Mouse (Mus musculus) fat pad, adult 2 months (tissue): Measurements from ENCODE around the gene Gm11032.
"Not testable (repeated sequence)": the region's sequence is repeated elsewhere in the genome, so short reads cannot be mapped to it uniquely, and the experiment has no call there.

Experiments
- DNase-seq: peaks from one replicate; pipeline ENCODE4 v3.0.0-alpha.2; 2011; ENCODE audit warnings: low read depth, low spot score; ENCODE audit errors: extremely low read depth

Gene Gm11032

DNA sequence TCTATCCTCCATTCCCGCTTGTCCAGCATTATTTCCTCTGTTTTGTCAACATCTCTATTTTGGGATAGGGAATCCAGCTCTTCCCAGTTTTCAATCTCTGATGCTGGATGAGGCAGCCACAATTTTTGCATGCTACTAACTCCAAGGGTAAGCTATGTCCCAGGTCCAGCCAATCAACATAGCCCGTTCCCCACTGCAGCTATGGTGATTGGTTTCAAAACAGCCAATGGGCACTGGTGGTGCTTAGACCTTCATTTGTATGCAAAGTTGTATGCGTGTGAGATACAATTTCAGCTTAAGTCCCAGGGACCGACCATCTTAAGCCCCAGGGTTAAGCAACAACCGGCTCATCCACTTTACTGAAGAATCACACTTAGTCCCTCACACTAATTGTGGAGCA lies 3.1 kb downstream of the Gm11032 start:
- no peak for DNase-seq

GRCm38 (mm10) chr11:4625931-4626330 lies 6.1 kb downstream of the Gm11032 start:
- no peak for DNase-seq

GRCm38 (mm10) chr11:4627636-4628035 lies 7.8 kb downstream of the Gm11032 start:
- DNase-seq = no peak

GRCm38 (mm10) chr11:4629861-4630280 lies 10.0 kb downstream of the Gm11032 start:
- DNase-seq = no peak

GRCm38 (mm10) chr11:4633420-4633819 lies 13.6 kb downstream of the Gm11032 start:
- no peak for DNase-seq

DNA sequence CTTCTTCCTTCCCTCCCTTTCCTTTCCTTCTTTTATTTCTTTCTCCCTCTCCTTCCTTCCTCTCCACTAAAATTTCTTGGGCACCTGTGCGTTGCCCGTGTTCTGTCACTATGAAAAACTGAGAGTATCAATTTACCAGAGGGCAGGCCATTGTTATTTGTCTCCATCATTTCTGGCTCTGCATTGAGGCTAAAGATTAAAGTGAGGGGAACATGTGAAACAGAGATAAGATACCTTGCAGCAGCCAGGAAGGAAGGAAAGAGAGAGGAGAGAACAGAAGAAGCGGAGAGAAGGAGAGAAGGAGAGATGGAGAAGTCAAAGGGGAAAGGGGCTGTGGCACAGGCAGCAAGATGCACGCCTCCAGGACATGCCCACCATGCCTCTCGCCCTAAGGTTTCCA lies 14.5 kb downstream of the Gm11032 start:
- DNase-seq = no peak

GRCm38 (mm10) chr11:4636782-4637342 lies 17.0 kb downstream of the Gm11032 start:
- DNase-seq = no peak

DNA sequence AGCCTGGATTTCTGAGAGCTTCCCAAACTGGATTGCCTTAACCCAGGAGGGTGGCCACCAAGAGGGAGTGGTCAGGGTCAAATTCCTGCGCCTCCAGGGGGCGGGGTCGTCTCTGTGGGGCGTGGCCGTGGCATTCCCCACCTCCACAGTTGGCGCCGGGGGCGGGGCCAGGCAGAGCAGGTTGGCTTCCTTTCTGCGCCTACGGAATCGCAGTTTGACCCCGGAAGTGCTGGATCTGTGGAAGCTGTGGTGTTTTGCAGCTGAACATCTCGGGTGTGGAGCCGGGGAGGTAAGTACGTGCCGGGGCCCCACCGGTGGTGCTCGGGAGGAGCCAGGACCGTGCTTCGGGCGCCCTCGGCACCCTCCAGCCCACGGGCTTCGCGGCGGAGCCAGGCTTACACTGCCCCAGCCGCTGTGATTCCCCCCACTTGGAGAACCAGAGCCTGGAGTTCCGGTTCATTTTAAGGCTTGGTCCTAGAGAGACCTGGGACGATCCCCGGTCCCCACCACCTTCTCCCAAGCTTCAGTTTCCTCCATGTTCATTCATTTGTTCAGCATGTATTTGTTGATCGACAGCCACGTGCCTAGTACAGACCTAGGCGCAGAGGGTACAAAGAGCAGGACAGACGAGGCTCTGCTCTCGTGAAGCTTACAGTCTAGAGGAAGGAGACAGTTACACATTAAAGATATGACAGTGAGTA lies 17.8 kb downstream of the Gm11032 start, which contains the start of gene Ascc2:
Ascc2 (plus strand) TSS at position 214 of the 701 bp plus-strand sequence.
- no peak for DNase-seq

DNA sequence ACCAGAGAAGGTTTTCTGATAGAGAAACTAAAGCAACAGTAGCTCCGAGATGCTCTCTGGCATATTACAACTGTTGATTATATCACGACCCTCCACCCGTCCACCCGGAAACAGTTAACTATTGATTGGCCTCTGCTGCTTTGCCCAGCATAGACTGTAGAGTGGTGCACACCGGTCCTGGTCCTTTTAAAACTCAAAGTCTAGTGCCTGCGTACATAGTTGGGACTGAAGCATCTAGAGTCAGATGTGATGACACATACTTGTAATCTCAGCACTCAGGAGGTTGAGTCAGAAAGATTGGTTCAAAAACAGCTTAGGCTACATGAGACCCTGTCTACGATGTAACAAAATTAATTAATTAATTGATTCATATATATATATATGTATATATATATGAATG lies 18.4 kb downstream of the Gm11032 start:
- no peak for DNase-seq

DNA sequence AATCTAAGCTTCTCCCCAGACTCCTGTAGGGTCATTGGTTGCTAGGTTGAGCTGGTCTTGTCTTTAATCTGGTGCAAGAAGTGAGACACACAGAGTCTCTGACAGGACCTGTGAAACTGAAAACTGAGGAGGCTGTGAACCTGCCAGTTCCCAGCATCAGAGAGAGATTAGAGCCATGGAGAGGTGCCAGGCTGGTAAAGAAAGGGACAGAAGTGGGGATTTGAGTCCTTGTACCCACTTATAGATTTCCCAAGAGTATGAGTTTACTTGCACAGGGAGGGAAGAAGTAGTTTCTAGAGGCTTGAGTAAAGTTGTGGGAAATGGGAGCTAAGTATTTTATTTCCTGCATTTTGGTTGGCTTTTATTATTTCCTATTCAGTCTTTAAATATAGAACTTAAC lies 21.3 kb downstream of the Gm11032 start:
- DNase-seq = no peak

GRCm38 (mm10) chr11:4643722-4644121 lies 23.9 kb downstream of the Gm11032 start:
- no peak for DNase-seq

DNA sequence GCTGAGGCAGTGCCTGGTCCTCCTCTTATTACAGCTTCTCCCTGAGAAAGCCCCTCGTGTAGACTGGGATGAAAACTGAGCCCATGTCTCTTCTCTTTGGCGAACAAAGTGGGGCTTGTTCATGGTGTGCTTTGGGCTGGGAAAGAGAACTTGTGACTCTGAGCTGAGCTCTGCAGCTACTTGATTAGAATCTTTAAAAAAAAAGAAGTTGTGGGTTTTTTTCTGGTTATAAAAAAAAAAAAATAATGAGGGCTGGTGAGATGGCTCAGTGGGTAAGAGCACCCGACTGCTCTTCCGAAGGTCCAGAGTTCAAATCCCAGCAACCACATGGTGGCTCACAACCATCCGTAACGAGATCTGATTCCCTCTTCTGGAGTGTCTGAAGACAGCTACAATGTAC lies 25.3 kb downstream of the Gm11032 start:
- not testable (repeated sequence) for DNase-seq

DNA sequence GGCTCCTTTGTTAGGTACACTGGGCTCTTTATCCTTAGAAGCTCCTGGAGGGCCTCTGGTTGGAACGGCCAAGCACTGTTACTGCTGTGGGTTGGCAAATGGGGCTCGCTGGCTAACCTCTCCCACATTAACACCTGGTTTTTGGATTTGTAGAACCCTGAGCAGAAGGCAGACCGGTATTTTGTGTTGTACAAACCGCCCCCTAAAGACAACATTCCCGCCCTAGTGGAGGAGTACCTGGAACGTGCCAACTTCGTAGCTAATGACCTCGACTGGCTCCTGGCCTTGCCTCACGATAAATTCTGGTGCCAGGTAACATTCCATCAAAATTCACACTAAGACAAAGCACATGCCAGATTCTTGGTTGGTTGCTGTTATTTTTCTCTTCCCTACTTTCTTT lies 26.5 kb downstream of the Gm11032 start:
- DNase-seq = no peak

- no peak for DNase-seq
These were observed 40.0 kb downstream of the Gm11032 start for GRCm38 (mm10) chr11:4659818-4660217.

DNA sequence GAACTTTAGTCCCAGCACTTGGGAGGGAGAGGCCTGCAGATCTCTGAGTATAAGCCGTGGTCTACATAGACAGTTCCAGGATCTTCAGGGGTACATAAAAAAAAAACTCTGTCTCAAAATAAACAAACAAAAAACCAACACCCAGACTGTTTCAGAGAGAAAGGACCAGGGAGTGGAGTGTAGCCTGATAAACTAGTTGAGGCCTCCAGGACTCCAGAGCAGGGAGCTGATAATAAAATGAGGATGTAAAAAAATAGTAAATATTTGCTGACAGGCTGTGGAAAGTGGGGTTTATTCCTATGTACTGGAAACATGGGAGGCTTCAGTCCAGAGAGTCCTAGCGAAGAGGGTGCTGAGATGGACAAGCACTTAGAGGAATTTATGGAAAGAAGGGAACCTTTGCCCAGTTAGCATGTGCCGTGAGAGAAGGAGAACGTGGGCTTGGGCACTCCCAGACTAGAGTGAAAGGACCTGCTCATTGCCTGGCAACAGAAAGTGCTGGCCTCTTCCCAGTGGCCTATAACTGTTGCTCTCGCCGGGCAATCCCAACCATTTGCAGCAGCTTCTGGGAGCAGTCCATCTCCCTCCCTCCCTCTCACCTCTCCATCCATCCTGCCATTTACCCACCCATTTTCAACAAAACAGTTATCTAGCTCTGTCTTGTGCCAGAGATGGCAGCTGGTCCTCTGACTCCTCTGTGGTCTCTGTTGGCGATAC lies 40.6 kb downstream of the Gm11032 start:
- no peak for DNase-seq

- DNase-seq = peak; percentile 85
These were observed 41.5 kb downstream of the Gm11032 start for GRCm38 (mm10) chr11:4661324-4661723.

GRCm38 (mm10) chr11:4661871-4662495 lies 42.1 kb downstream of the Gm11032 start:
- peak; percentile 79 for DNase-seq

DNA sequence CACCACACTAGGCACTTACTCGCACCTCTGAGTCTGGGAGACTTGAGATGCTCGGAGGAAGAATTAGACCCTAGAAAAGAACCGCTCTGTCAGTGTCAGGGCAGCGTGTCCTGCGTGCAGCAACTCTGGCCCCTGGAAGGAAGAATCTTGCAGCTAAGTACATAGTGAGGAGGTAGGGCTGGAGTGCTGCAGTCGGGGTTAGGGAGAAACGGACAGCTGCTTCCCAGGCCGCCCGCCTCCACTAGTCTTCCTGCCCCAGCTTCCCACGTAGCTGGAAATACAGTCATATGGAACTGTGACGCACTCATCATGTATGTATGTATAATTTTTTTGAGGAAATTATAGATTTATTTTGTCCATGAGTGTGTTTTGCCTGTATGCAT lies 42.6 kb downstream of the Gm11032 start:
- no peak for DNase-seq
